27 mouse cellular contexts compared by ENCODE assay signal in genomic region chr19:38672015-38672600, GRCm38 (mm10).
DNase-seq lines count a peak whose midpoint lies in the region; ATAC-seq and TF ChIP-seq lines count a peak whose summit lies in the region.
"Had no signal": no experiment of that assay in that cellular context is flagged by ENCODE, and none has a peak within 500 bp of the region (broad histone marks: within the 10 kb centered on the region; RNA-seq: fewer than 3 reads in every experiment).

No protein-coding gene starts in this region.

- H3K4me3 ChIP-seq in stomach, embryonic 16.5 days (replicated peaks; ENCODE audit: low read length), result no peak overlapping the region
- H3K4me3 ChIP-seq in stomach, postnatal 0 days (ENCODE audit: low read depth, low read length), result no peak overlapping the region
- H3K4me3 ChIP-seq: embryonic facial prominence, embryonic 13.5 days; gastrocnemius, adult 2 months; heart, embryonic 12.5 days; heart, embryonic 15.5 days had no signal

- H3K4me2 ChIP-seq in stomach, embryonic 16.5 days (ENCODE audit: low read depth, low read length), result no peak overlapping the region
- no peak overlapping the region for H3K4me2 ChIP-seq in stomach, postnatal 0 days (replicated peaks; ENCODE audit: low read depth)
- H3K4me2 ChIP-seq: embryonic facial prominence, embryonic 13.5 days; heart, embryonic 12.5 days; heart, embryonic 15.5 days; hindbrain, embryonic 14.5 days had no signal

- peak; percentile 58 for DNase-seq in heart, adult 11 months
- no peak for DNase-seq in heart, postnatal 4 days
- DNase-seq in stomach, postnatal 0 days (ENCODE audit: low spot score), result no peak
- DNase-seq in fibroblast of lung, adult 2 months (ENCODE audit: low read depth), result peak; percentile 78
- DNase-seq in cerebellum, postnatal 10 days, result no peak
- no peak for DNase-seq in thymus, postnatal 14 days
- DNase-seq: adrenal gland, postnatal 10 days; adrenal gland, postnatal 36 days; cerebellum, adult 18-20 months; cerebellum, adult 9-10 months; cerebellum, postnatal 25 days; forebrain, postnatal 0 days; gastrocnemius, adult 2 months; gastrocnemius, postnatal 14 days; heart, adult 18-20 months; heart, postnatal 10 days; heart, postnatal 36 days had no signal

- no peaks in the 10 kb centered on the region for H3K36me3 ChIP-seq in stomach, embryonic 16.5 days (ENCODE audit: control insufficient read depth, insufficient read depth, low read length)
- no peaks in the 10 kb centered on the region for H3K36me3 ChIP-seq in stomach, postnatal 0 days (ENCODE audit: control insufficient read depth, insufficient read depth, low read length)
- H3K36me3 ChIP-seq: embryonic facial prominence, embryonic 13.5 days; heart, embryonic 12.5 days; heart, embryonic 15.5 days had no signal

- H3K4me1 ChIP-seq in stomach, embryonic 16.5 days (ENCODE audit: control insufficient read depth, insufficient read depth, low read length), result peaks cover 3% of the 10 kb centered on the region; the same call in 1 of the 2 replicates
- H3K4me1 ChIP-seq in stomach, postnatal 0 days (replicated peaks; ENCODE audit: control insufficient read depth, insufficient read depth), result no peaks in the 10 kb centered on the region
- H3K4me1 ChIP-seq: heart, embryonic 15.5 days had no signal

- H3K9ac ChIP-seq in stomach, embryonic 16.5 days (ENCODE audit: low read length), result no peak overlapping the region
- H3K9ac ChIP-seq in stomach, postnatal 0 days (ENCODE audit: low read length), result no peak overlapping the region
- H3K9ac ChIP-seq: embryonic facial prominence, embryonic 13.5 days; forebrain, postnatal 0 days; heart, embryonic 12.5 days; heart, embryonic 15.5 days; hindbrain, embryonic 14.5 days had no signal

- H3K27ac ChIP-seq in stomach, embryonic 16.5 days (ENCODE audit: low read length), result no peak overlapping the region
- no peak overlapping the region for H3K27ac ChIP-seq in stomach, postnatal 0 days (replicated peaks)
- H3K27ac ChIP-seq: embryonic facial prominence, embryonic 13.5 days; gastrocnemius, adult 2 months; heart, embryonic 15.5 days; hindbrain, embryonic 14.5 days; hindbrain, postnatal 0 days had no signal

- 66% methylated on average over 7 of the region's 7 CpGs for whole genome bisulfite sequencing in stomach, embryonic 16.5 days
- WGBS in stomach, postnatal 0 days, result 55% methylated on average over 7 of the region's 7 CpGs

- no peak for TF ChIP-seq EP300 in stomach, postnatal 0 days (optimal IDR thresholded peaks at IDR 0.05)

- peak; percentile 60; the same call in 1 of the 2 replicates for ATAC-seq in stomach, embryonic 16.5 days (ENCODE audit: insufficient read depth, low FRiP score)
- no peak; the same call in 1 of the 2 replicates for ATAC-seq in stomach, postnatal 0 days (ENCODE audit: low FRiP score, low TSS enrichment)
- ATAC-seq: CD4-positive, CD25-positive, alpha-beta regulatory T cell, adult 4 months; forebrain, embryonic 14.5 days; forebrain, postnatal 0 days; hindbrain, postnatal 0 days; inflammation-experienced regulatory T-cells, adult 6 months; Patski had no signal

- H3K9me3 ChIP-seq in stomach, embryonic 16.5 days (replicated peaks; ENCODE audit: control insufficient read depth, low read length), result no peaks in the 10 kb centered on the region
- no peaks in the 10 kb centered on the region for H3K9me3 ChIP-seq in stomach, postnatal 0 days (ENCODE audit: control insufficient read depth, low read length)
- H3K9me3 ChIP-seq: embryonic facial prominence, embryonic 13.5 days; heart, embryonic 12.5 days; heart, embryonic 15.5 days had no signal

- TF ChIP-seq CTCF in stomach, postnatal 0 days (IDR thresholded peaks at IDR 0.05; ENCODE audit: low read depth), result no peak

- no peaks in the 10 kb centered on the region for H3K27me3 ChIP-seq in stomach, embryonic 16.5 days (ENCODE audit: control insufficient read depth, insufficient read depth, low read length)
- H3K27me3 ChIP-seq in stomach, postnatal 0 days (ENCODE audit: control insufficient read depth, insufficient read depth, low read length), result no peaks in the 10 kb centered on the region
- H3K27me3 ChIP-seq: embryonic facial prominence, embryonic 13.5 days; heart, embryonic 12.5 days; heart, embryonic 15.5 days; Patski had no signal

Comparison
In these comparisons a context has a peak if more than half of its experiments do, and no peak if none do; other contexts are left out.
1. DNase-seq: peak in heart, adult 11 months (single experiment) and fibroblast of lung, adult 2 months (single experiment); none in heart, postnatal 4 days (single experiment), stomach, postnatal 0 days (single experiment), cerebellum, postnatal 10 days (0 of 2) and thymus, postnatal 14 days (single experiment).